Mouse (Mus musculus) layer of hippocampus, postnatal 10 days (tissue): Measurements from ENCODE around the gene Nxf1. TPM values are rescaled to one million over a fixed set of nuclear protein-coding genes. Genes with fewer than 3 reads are reported as not detected.
A peak's percentile ranks its signal among the peaks of the same experiment; 100 is the strongest.

Source experiments
- DNase-seq, 2 experiments: peaks; one replicate each; pipeline ENCODE4 v3.0.0; 2021; ENCODE audit warnings: low spot score in 2 of 2
- total RNA-seq, 2 experiments: library from RNA; stranded (reverse); gene quantifications; 2 replicates each; pipeline ENCODE4 v1.2.3; 2021

The Nxf1 gene
- total RNA-seq, 2 experiments from 2014 or later, result 72.7 to 79.7 TPM

DNA sequence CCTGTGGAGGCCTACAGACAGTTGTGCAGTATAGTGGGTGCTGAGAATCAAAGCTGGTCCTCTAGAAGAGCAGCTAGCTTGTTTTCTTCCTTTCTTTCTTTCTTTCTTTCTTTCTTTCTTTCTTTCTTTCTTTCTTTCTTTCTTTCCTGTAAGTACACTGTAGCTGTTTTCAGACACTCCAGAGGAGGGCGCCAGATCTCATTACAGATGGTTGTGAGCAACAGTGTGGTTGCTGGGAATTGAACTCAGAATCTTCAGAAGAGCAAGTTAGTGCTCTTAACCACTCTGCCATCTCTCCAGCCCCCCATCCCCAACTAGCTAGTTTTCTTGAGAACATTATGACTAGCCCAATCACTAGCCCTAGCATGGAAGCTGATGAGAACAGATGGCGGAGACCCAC is 3.9 kb downstream of the Nxf1 start:
- DNase-seq, result no peak

DNA sequence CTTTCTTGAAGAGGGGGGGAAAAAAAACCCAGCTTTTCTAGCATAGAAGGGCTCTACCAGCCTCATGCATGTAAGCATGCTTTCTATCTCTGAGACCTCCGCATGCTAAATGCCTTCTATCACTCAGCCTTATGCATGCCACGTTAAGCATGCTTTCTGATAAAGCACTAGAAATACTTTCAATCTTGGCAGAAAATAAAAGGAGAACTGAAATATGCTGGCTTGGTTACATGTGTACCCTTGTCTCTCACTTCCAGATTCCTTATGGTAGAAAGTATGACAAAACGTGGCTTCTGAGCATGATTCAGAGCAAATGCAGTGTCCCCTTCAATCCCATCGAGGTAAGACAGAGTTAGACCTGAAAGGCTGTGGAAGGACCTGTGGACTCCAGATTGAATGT is 6.4 kb downstream of the Nxf1 start:
- DNase-seq, result no peak

DNA sequence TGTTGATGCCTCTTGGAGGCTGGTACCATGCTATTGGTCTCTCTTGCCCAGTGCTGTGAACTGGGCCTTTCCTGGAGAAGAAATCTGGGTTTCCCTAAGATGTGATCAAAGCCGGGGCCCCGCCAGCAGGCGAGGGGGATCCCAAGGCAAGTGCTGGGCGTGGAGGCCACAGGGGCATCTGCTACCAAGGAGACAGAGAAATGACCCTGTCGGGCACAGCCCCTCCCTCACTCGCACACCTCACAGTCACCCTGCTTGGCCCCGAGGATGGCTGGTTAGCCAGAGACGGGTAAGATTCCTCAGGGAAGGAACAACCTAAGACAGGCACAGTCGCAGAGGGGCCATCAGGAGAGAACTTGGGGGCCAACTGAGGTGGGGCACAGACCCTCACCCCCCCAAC is 8.7 kb downstream of the Nxf1 start:
- no peak for DNase-seq

DNA sequence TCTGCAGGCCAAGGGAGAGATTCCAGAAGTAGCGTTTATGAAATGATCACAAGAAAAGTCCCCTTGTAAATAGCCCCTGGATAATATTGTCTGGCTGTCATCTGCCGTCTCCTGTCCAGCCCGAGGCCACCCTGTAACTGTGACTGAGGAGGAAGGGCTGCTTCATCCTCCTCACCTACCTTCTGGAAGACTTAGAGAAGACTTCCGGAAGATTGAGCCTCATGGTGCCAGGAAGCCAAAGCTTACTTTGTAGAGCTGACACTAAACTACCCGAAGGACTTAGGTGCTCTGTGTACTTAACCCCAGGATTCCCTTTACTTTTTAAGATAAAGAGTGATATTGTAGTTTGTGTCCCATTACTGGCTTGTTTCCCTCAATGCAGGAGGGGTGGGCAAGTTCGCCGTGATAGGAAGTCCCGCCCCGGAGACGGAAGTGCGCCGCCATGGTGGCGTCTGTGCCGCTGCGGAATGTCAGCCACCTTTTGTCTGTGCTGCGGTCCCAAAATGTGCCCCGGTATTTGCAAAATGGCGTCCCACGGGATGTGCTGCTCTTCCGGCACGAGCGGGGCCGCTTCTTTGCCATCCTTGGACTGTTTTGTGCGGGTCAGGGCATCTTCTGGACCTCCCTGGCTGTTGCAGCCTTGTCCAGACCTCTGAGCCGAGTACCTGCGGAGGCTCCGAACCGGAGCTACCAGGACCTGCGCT is 13.8 kb downstream of the Nxf1 start, which contains the start of gene Tmem223:
Gene Tmem223 (plus strand): TSS at position 430 of the 704 bp plus-strand sequence.
- DNase-seq, result peak; percentile 81 to 84

DNA sequence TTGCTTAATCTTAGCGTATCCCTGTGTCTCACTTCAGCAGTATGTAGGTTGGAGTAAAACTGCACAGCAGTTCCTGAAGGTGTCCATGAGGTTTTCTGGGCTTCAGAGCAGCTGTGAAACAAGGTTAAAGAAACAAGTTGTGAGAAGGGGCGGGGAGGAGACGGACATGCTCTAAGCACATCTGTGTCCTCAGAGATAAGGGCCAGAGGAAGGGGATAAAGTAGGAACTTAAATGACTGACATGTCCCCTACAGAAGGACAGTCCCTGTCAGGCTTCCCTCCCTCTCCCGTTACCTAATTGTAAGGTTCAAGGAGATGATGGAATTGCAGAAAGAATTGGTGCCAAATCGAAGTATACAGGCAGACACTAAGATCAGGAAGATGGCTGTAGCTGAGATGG is 16.1 kb downstream of the Nxf1 start:
- no peak for DNase-seq

DNA sequence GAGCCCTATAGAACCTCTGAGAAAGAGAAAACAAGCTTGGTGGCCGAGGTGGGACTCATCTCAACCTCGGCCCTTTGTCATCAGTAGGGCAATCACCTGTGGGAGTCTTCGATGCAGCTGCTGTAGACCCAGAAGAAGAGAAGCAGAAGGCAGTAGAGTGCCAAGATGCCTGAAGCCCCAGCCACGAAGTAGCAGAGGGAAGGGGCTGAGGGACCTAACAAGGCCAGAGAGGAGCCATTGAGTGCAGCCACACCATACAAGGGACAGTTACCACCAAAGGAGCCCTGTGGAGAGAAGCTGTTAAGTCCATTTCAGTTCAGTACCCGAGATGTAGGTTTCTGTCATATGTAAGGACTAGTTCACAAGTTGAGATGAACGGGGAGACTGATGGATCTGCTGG is 16.5 kb downstream of the Nxf1 start:
- DNase-seq, result no peak

DNA sequence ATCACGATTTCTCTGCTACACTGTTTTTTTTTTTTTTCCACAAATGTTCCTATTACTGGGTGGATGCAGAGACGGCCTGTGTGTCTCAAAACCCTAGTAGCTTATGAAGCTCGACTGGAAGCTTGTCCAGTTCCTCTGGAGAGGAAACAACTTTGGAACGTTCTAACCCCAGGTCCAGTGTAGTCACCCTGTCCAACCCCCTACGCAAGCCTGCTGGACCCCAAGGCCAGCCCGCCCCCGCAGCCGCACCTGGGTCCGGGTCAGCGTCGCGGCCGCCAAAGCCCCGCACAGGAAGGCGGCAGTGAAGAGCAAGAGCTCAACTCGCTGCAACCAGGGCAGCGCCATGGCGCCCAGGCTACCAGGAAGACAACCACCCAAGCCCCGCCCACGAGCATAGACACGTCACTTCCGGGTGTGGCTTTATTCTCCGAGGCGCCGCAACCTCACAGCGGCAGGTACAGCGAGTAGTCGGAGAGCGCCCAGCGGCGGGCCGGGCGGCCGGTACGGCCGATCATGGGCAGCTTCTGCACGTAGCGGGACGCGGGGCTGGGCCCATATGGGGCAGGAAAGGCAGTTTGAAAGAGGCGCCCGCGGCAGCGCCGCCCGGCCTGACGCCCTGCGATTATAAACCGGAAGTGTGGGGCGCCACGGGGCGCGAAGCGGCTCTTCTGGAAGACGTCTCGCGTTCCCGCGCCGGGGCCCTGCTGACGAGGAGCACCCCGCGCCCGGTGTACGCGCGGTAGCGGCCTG is 17.4 kb downstream of the Nxf1 start, which contains the start of gene Tmem179b:
Gene Tmem179b (minus strand): TSS at position 382 of the 750 bp plus-strand sequence.
- peak; percentile 98 for DNase-seq

DNA sequence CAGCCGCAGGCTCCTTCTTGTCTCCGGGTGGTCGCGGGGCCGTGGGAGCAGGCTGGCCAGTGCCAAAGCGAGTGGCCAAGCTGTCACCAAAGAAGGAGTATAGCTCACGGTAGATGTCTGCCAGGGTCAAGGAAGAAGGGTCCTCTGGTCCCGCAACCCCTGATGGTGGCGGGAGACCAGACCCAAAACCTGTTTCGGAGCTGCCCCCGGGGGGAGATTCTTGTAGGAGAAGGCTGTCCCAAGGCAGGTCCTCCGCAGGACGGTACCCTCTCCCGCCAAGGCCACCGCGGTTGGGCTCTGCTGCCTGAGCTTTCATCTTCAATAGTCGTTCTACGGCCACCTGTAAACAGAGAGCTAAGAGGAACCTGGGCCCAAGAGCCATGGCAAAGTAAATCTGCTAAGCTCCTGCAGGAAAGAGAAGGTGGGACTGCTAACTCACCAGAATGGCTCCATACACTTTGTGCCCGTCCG is 18.1 kb downstream of the Nxf1 start:
- no peak for DNase-seq

DNA sequence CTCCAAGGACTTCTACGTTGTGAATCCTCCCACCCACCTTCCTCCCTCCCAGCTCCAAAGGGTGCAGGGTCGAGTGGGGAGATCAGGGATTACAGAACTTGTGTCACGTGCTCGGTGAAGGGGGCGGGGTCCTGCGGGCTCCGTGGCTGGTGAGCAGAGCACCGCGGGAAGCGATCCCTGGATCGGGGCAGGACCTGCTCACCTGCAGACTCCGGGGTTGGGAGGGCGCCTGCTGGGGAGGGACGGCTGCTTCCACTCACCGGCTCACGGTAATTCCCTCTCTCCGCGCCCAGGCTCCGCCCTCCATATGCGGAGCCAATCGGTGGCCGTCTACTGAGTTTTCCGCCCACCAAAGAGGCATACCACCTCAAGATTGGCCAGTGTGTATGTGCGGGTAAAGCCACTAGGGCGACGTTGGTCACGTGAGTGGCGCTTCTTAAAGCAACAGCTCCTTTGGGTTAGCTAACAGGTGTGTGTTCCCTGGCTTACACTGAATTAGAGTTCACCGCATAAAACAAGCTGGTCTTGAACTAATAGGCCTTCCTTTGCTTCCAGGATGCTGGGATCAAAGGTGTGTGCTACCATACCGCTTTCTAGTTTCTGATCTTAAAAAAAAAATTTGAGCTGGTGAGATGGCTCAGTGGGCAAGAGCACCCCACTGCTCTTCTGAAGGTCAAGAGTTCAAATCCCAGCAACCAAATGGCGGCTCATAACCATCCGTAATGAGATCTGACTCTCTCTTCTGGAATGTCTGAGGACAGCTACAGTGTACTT is 29.3 kb downstream of the Nxf1 start, which contains the start of gene Taf6l:
Gene Taf6l (minus strand): TSS at position 410 of the 774 bp plus-strand sequence.
- peak; percentile 83 to 87 for DNase-seq

DNA sequence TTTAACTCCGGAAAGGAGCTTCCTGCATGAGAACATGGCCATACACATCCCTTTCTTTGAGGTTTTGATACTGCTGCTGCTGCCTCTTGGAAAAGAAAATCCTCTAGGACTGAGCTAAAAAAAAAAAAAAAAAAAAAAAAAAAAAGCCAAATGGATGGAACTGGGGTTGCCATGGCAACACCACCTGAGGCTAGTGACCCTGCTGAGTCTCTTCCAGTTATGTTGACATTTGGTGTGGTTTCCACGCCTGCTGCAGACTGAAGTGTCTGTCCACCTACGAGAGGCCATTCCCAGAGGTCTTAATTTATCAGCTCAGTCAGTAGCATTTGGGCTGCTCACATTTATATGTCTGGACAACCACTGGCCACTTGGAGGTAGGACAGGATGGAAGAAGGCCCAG is 31.6 kb downstream of the Nxf1 start:
- DNase-seq, result no peak

DNA sequence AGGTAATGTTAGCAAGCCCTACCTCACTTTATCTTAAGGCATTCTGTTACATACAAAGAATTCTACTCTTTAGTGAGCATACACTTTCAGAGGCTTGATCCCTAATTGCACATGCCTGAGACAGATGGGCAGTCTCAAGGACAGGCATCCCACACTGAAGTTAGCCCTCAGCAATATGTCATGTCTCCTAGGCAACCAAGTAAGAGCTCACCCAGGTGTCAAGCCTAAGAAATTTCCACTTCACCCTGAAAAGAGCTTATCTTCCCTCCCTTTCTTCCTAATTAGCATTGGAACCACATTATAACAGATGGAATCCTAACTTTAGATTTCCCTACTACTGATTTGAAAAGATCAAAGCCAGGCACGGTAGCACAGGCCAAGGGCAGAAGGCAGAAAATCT is 32.3 kb downstream of the Nxf1 start:
- DNase-seq, result no peak

DNA sequence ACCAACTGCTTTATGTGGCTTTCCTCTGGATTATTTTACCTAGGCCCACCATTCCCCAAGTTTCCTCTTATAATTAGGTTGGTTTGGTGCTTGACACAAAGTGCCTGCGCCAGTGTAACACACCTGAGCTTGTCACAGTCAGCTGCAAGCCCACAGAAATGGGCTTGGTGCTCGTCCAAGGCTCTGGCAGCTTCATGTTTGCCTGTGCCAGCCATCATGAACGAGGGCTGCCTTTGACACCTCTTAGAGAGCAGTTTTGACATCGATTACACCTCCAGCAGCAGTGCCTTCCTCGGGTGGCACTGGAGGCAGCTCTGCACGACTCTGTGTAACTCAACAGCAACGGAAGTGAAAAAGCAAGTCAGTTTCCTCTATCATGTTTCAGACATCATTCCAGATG is 33.3 kb downstream of the Nxf1 start:
- DNase-seq, result peak in 1 of 2 experiments; percentile 37

DNA sequence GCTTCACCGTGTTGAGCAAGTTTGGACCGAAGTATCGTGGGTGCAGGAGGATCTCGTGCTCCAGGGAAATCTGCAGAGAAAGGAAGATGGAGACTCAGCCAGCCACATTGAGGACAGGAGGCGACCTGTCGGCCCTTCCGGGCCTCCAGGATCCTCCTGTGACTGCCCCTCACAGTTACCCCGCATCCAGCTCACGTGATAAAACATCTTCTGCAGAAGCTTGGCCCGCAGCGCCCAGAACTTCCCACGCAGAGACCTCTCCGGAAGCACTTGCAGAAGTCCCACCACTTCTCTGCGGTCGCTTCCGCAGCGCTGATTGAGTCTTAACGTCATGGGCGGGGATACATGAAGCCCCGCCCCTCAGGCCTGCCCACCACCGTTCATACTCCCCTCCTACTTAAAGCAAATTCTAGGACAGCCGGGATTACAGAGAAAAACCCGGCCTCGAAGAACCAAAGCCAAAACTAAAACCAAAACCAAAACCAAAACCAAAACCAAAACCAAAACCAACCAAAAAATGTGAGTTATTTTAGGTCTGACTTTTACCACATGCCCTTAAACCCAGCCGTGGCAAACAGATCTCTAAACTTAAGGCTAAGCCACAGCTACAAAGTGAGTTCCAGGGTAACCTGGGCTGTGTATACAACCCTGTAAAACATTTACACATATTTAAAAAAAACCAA is 41.5 kb downstream of the Nxf1 start, which contains the start of gene Polr2g:
Gene Polr2g (minus strand): TSS at position 314 of the 683 bp plus-strand sequence.
- DNase-seq, result peak; percentile 81 to 87

DNA sequence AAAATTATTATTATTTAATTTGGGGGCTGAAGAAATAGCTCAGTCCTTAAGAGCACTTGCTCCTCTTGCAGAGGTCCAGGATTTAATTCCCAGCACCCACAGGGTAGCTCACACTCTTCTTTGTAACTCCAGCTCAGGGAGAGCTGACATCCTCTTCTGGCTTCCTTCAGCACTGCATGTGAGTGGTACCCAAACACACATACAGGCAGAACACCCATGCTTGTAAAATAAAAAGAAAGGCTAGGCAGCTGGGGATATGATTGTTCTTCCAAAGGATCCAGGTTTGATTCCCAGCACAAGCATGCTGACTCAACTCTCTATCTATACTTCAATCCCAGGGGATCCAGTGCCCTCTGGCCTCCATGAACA is 42.1 kb downstream of the Nxf1 start:
- no peak for DNase-seq

DNA sequence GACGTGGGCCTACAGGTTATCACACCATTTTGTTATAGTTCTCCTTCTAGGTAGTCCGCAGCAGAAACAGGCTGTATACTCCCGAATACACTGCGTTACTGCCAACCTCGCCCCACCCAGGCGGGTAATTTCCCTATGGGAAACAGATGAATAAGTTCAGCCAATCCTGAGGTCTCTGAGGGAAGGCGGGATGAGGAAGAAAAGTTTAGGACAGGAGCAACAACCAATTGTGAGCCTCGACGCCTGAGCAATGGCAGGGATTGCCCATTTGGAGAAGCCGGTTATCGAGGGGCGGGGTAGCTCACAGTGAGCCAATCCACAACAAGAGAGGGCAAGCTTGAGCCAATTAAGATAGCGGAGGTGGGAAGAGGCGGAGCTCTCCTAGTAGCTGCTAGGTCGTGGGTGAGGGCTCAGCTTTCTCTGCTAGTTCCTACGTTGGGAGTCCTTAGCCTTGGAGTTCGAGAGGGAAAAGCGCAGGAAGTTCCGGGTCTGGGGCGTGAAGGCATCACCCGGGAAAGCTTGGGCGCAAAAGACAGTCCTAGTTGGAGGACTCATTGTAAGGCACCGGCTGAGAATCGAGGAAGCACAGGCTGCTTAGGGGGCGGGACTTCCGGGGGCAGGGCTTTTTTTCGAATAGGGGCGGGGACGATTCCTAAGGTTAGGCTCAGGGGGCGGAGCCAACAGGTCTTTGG is 45.4 kb downstream of the Nxf1 start, which contains the start of gene Zbtb3:
Gene Zbtb3 (plus strand): TSS at position 426 of the 692 bp plus-strand sequence.
- DNase-seq, result peak; percentile 90

DNA sequence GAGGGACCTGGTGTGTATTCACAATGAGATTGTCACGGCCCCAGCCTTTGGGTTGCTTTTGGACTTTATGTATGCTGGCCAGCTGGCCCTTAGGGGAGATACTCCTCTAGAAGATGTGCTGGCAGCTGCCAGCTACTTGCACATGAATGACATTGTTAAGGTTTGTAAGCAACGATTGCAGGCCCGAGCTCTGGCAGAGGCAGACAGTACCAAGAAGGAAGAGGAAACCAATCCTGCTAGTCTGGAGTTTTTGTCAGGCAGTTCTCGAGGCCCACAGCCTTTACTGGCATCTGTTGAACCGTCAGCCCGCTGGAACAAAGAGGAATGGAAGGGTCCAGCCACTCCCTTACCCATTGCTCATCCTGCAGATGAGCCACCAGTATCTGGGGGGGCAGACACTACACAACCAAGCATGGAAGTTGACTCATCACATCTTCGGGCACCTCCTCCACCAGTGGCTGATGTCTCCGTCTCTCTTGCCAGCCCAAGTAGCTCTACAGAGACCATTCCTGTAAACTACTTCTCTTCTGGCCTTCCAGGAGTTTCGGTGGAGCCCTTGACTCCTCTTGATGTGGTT is 46.4 kb downstream of the Nxf1 start:
- DNase-seq, result no peak

DNA sequence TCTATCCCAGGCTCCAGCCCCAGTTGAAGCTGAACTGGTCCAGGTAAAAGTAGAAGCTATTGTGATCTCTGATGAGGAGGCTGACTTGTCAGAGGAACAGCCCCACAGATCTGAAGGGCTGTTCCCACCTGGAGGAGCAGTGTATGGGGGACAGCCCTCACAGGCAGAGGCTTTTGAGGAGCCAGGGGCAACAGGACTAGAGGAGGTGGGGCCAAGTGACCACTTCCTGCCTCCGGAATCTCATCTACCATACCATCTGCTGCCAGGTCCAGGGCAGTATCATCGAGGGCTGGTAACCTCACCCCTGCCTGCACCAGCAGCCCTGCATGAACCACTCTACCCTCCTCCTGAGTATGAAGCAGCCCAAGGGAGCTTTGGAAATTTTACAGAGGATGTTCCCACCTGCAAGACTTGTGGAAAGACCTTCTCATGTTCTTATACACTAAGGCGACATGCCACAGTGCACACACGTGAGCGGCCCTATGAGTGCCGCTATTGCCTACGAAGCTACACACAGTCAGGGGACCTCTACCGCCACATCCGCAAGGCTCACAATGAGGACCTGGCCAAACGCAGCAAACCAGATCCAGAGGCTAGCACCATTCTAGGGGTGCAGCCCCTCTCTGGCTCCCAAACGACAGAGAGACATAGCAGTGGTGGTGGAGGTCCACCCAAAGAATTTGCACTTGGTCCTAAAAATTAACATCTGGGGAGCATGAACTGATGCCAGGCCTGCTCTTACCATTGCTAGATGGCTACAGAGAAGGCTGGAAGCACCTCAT is 47.2 kb downstream of the Nxf1 start:
- no peak for DNase-seq

DNA sequence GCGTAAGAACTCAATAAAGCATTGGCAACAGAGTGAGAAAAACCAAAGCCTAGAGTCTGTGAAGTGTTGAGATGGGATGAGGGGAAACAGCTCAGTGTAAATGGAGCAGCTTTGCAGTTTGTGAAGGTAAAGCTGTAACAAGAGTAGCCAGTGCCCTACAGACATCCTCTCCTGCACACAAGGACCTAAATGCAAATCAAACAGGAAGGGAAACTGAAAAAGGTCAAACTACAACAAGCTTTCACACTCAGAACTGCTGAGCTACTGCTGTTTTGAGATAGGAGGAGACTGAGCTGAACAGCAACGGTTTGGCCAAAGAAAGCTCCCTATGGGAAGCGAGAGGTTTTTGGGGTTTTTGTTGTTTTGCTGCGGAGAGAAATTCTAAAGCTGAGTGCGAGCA is 49.9 kb downstream of the Nxf1 start:
- no peak for DNase-seq

DNA sequence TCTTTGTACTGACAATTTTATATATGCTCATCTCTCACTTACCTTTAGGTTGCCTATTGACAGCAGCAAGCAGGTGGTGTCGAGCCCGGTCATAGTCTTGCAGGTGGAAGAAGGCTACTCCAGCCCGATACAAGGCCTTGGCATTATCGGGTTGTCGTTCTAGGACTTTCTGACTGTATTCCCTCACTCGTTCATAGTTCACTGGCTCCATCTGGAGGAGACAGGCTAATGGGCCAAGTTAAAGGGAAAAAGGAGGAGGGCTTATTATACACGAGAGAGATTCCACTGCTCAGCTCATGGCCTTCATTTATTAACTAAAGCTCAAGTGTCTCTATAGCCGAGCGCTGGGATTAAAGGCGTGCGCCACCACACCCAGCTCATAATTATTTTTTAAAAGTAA is 58.9 kb downstream of the Nxf1 start:
- DNase-seq, result no peak
